Mouse (Mus musculus): ENCODE results near the gene Gas2l1. TPM values are rescaled to one million over a fixed set of nuclear protein-coding genes. Genes with fewer than 3 reads are reported as not detected.

Gas2l1 gene
- polyA plus RNA-seq, 1 experiment, result 57.4 TPM

GRCm38 (mm10) chr11:5010205-5010604 is 54.9 kb downstream of the Gas2l1 start:
- 81% methylated on average over 1 of the region's 1 CpGs for WGBS
- H3K27me3 ChIP-seq (ENCODE audit: control insufficient read depth, insufficient read depth, low read length), result no peaks in the 10 kb centered on the region
- TF ChIP-seq CTCF (IDR thresholded peaks at IDR 0.05; ENCODE audit: borderline replicate concordance, insufficient read depth, low read depth, low read length) (no peak), POLR2A (IDR thresholded peaks at IDR 0.05; ENCODE audit: borderline replicate concordance, insufficient read depth, low read length) (no peak)
- H3K27ac ChIP-seq (ENCODE audit: insufficient read depth, low read length), result no peak overlapping the region
- H3K4me3 ChIP-seq (replicated peaks; ENCODE audit: insufficient read depth, low read depth, low read length), result no peak overlapping the region
- H3K4me1 ChIP-seq (ENCODE audit: control insufficient read depth, insufficient read depth, low read length), result no peaks in the 10 kb centered on the region
- DNase-seq, result no peak

DNA sequence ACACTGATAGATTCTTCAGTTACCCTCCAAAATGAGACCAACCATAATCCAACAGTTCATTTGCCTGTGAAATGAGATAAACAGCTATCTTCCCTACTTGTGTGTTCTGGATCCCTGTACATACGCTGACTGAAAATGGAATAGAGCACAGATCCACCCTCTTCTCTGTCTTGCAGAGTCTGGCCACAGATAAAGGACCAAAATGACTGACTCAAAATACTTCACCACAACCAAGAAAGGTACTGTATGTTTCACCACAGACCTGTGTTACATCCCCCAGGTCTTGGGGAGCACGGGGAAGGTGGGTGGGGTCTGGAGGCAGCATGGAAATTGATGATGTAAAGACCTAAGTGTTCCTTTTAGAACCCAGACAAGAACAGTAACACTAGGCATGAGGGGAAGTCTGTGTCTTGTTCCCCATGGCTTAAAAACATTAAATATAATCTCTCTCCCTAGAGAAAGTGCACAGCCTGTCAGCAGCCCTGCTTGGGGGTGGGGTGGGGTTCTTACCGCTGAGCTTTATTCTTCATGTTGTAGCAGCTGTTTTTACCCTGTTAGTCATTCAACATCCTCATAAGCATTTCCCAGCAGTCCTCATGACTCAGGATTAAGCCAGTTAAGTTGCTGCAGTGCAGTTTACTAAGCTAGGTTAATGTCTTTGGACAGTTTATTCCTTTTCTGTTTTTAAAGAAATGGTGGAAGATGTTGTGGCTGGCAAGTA is 55.6 kb downstream of the Gas2l1 start:
- no peaks in the 10 kb centered on the region for H3K4me1 ChIP-seq (ENCODE audit: control insufficient read depth, insufficient read depth, low read length)
- H3K27ac ChIP-seq (ENCODE audit: insufficient read depth, low read length), result no peak overlapping the region
- no peaks in the 10 kb centered on the region for H3K27me3 ChIP-seq (ENCODE audit: control insufficient read depth, insufficient read depth, low read length)
- WGBS, result 86% methylated on average over 3 of the region's 3 CpGs
- no peak overlapping the region for H3K4me3 ChIP-seq (replicated peaks; ENCODE audit: insufficient read depth, low read depth, low read length)
- no peak for TF ChIP-seq POLR2A (IDR thresholded peaks at IDR 0.05; ENCODE audit: borderline replicate concordance, insufficient read depth, low read length)
- no peak for TF ChIP-seq CTCF (IDR thresholded peaks at IDR 0.05; ENCODE audit: borderline replicate concordance, insufficient read depth, low read depth, low read length)
- no peak for DNase-seq

DNA sequence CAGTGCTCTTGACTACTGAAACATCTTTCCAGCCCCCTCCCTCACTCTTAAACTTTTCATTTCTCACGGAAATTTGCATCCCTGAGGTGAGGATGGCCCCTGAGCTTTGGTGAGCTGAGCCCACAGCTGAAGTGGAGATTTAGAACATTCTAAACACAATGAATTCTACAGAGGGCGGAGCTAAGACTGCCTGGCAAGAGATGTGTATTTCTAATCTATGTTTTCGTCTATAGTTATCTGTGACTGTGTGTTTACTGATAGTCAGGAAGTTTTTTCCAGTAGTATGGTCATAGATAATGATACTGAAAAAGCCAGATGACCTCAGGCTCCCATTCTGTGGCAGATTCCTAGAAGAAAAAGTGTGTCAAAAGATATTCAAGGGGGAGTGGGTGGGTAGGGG is 56.3 kb downstream of the Gas2l1 start:
- Histone ChIP-seq H3K4me1 (ENCODE audit: control insufficient read depth, insufficient read depth, low read length) (no peaks in the 10 kb centered on the region), H3K27ac (ENCODE audit: insufficient read depth, low read length) (no peak overlapping the region), H3K27me3 (ENCODE audit: control insufficient read depth, insufficient read depth, low read length) (no peaks in the 10 kb centered on the region), H3K4me3 (replicated peaks; ENCODE audit: insufficient read depth, low read depth, low read length) (no peak overlapping the region)
- TF ChIP-seq POLR2A (IDR thresholded peaks at IDR 0.05; ENCODE audit: borderline replicate concordance, insufficient read depth, low read length) (no peak), CTCF (IDR thresholded peaks at IDR 0.05; ENCODE audit: borderline replicate concordance, insufficient read depth, low read depth, low read length) (no peak)
- WGBS, result 91% methylated on average over 3 of the region's 3 CpGs
- DNase-seq, result no peak

DNA sequence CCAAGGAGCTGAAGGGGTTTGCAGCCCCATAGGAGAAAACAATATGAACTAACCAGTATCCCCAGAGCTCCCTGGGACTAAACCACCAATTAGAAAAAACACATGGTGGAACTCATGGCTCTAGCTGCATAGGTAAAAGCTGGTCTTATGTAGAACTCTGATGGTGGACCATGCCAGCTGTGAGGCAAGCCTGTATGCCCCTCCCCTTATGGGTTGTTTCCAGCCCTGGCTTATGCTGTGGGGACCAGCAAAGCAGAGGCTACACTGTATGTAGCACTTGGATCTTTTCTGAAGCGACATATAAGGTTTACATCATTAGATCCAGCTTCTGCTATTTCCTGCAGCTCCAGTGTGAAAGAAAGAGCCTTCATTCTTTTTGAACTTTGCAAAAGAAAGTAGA is 57.9 kb downstream of the Gas2l1 start:
- no peak for TF ChIP-seq CTCF (IDR thresholded peaks at IDR 0.05; ENCODE audit: borderline replicate concordance, insufficient read depth, low read depth, low read length)
- no peak for TF ChIP-seq POLR2A (IDR thresholded peaks at IDR 0.05; ENCODE audit: borderline replicate concordance, insufficient read depth, low read length)

GRCm38 (mm10) chr11:5005528-5005927 is 59.6 kb downstream of the Gas2l1 start:
- H3K27ac ChIP-seq (ENCODE audit: insufficient read depth, low read length), result no peak overlapping the region
- H3K4me1 ChIP-seq (ENCODE audit: control insufficient read depth, insufficient read depth, low read length), result no peaks in the 10 kb centered on the region
- no peaks in the 10 kb centered on the region for H3K27me3 ChIP-seq (ENCODE audit: control insufficient read depth, insufficient read depth, low read length)
- H3K4me3 ChIP-seq (replicated peaks; ENCODE audit: insufficient read depth, low read depth, low read length), result no peak overlapping the region
- no peak for TF ChIP-seq POLR2A (IDR thresholded peaks at IDR 0.05; ENCODE audit: borderline replicate concordance, insufficient read depth, low read length)
- TF ChIP-seq CTCF (IDR thresholded peaks at IDR 0.05; ENCODE audit: borderline replicate concordance, insufficient read depth, low read depth, low read length), result no peak
- no peak for DNase-seq
- 93% methylated on average over 2 of the region's 2 CpGs for WGBS

More for the DNA sequence above, 57.9 kb downstream of the Gas2l1 start:
- H3K27me3 ChIP-seq (ENCODE audit: control insufficient read depth, insufficient read depth, low read length), result no peaks in the 10 kb centered on the region
- no peak overlapping the region for H3K4me3 ChIP-seq (replicated peaks; ENCODE audit: insufficient read depth, low read depth, low read length)
- no peak for DNase-seq
- H3K4me1 ChIP-seq (ENCODE audit: control insufficient read depth, insufficient read depth, low read length), result no peaks in the 10 kb centered on the region
- H3K27ac ChIP-seq (ENCODE audit: insufficient read depth, low read length), result no peak overlapping the region
- 79% methylated on average over 1 of the region's 1 CpGs for WGBS

Other genes starting within 250 kb of the Gas2l1 start
- 50.2 and 52.3 TPM in 2 replicates for gene Nf2, start 215.8 kb downstream of the Gas2l1 start, polyA plus RNA-seq (2012; rRNA removed)
- gene Nipsnap1, start 191.4 kb downstream of the Gas2l1 start, polyA plus RNA-seq (2012; rRNA removed), result 70.4 and 75.9 TPM in 2 replicates
- gene Thoc5, start 170.0 kb downstream of the Gas2l1 start, polyA plus RNA-seq (2012; rRNA removed), result 49.6 and 56.8 TPM in 2 replicates
- gene Nefh, start 117.3 kb downstream of the Gas2l1 start, polyA plus RNA-seq (2012; rRNA removed), result 197 and 273 TPM in 2 replicates
- 180 and 181 TPM in 2 replicates for gene Ap1b1, start 78.5 kb downstream of the Gas2l1 start, polyA plus RNA-seq (2012; rRNA removed)
- gene Rasl10a, start 7.2 kb downstream of the Gas2l1 start, polyA plus RNA-seq (2012; rRNA removed), result 2.3 and 2.9 TPM in 2 replicates
- gene Rhbdd3, start 33.6 kb upstream of the Gas2l1 start, polyA plus RNA-seq (2012; rRNA removed), result 27.6 and 29.5 TPM in 2 replicates
- gene Ewsr1, start 33.9 kb upstream of the Gas2l1 start, polyA plus RNA-seq (2012; rRNA removed), result 412 and 449 TPM in 2 replicates
- gene Emid1, start 86.9 kb upstream of the Gas2l1 start, polyA plus RNA-seq (2012; rRNA removed), result 13.3 and 18.7 TPM in 2 replicates
- gene Kremen1, start 196.2 kb upstream of the Gas2l1 start, polyA plus RNA-seq (2012; rRNA removed), result 8.6 and 9.9 TPM in 2 replicates